Mouse (Mus musculus): ENCODE results near the gene Btbd19.

DNA sequence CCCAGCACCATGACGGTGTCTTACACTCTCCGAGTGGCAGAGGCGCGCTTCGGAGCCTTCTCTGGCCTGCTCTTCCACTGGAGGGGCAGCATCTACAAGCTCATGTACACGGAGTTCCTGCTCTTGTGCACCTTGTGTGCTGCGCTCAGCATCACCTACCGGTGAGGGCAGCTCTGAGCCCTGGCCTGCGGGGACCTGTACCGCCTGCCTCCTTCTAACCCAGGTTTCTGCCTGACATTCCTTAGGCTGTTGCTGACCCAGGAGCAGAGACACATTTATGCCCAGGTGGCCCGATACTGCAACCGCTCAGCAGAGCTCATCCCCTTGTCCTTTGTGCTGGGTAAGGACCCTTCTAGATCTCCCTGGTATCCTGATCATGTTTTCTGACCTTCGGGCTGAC is 19.7 kb upstream of the Btbd19 start:
- no peak for TF ChIP-seq CTCF (IDR thresholded peaks at IDR 0.05; ENCODE audit: low read depth, low read length)
- no peak for TF ChIP-seq POLR2A (IDR thresholded peaks at IDR 0.05; ENCODE audit: borderline replicate concordance, low read depth, low read length)

All from bone marrow macrophage, adult 2 months (primary cell).